Mouse (Mus musculus) hindbrain, postnatal 0 days (tissue): ENCODE results near the gene Fcho1. TPM values are rescaled to one million over a fixed set of nuclear protein-coding genes. Genes with fewer than 3 reads are reported as not detected.

Experiments
- ATAC-seq: fragments of 200-750 bp; cut with Nextera tagmentation; 2 replicates; pipeline ENCODE4 v1.8.0; 2017; ENCODE audit warnings: mild to moderate bottlenecking, moderate TSS enrichment, moderate library complexity
- DNase-seq: peaks from one replicate; pipeline ENCODE4 v3.0.0-alpha.2; 2015; ENCODE audit warnings: low spot score
- H3K27ac ChIP-seq: fragments of 300-500 bp; sonication (generic); 2 replicates; pipeline ENCODE4 v1.5.1; 2014; ENCODE audit warnings: mild to moderate bottlenecking
- H3K27me3 ChIP-seq: fragments of 300-500 bp; sonication (generic); 2 replicates; pipeline ENCODE4 v1.6.1; 2014; ENCODE audit warnings: low read length, mixed read lengths; ENCODE audit not compliant: insufficient read depth
- H3K36me3 ChIP-seq: fragments of 300-500 bp; sonication (generic); 2 replicates; pipeline ENCODE4 v1.6.1; 2014; ENCODE audit warnings: low read length, mixed read lengths; ENCODE audit not compliant: insufficient read depth
- H3K4me1 ChIP-seq: fragments of 300-500 bp; sonication (generic); 2 replicates; pipeline ENCODE4 v1.6.1; 2014; ENCODE audit warnings: antibody characterized with exemption, low read length, mixed read lengths; ENCODE audit not compliant: insufficient read depth
- H3K4me2 ChIP-seq: fragments of 300-500 bp; sonication (generic); 2 replicates; pipeline ENCODE4 v1.6.1; 2014; ENCODE audit warnings: low read depth, mild to moderate bottlenecking, low read length, moderate library complexity, mixed read lengths
- H3K4me3 ChIP-seq: fragments of 300-500 bp; sonication (generic); 2 replicates; pipeline ENCODE4 v1.5.1; 2014; ENCODE audit warnings: low read length
- H3K9ac ChIP-seq: fragments of 300-500 bp; sonication (generic); replicated peaks from 2 replicates; pipeline ENCODE4 v1.6.1; 2014; ENCODE audit warnings: mild to moderate bottlenecking, low read length, moderate library complexity, mixed read lengths
- H3K9me3 ChIP-seq: fragments of 300-500 bp; sonication (generic); 2 replicates; pipeline ENCODE4 v1.6.1; 2016; ENCODE audit warnings: low read length, mixed read lengths
- CTCF ChIP-seq: IDR thresholded peaks from 2 replicates; pipeline ENCODE4 v1.5.1; 2016; ENCODE audit warnings: antibody characterized with exemption, control low read depth, low read depth
- WGBS: fragments of 180-500 bp; shearing (Covaris S2); extraction: QIAGEN DNeasy Blood & Tissue Kit; methylation state at CpG from one replicate; pipeline ENCODE4 v1.1.7; 2014; 5-methylcytosine and 5-hydroxymethylcytosine counted together
- polyA plus RNA-seq: library from polyadenylated mRNA; unstranded; fragments of >200 nt; fragmentation: Nextera tagmentation; extraction: Ambion mirVana; gene quantifications from 2 replicates; pipeline ENCODE4 v1.2.1, GENCODE M21; 2015
- total RNA-seq: library from RNA; depleted of rRNA; stranded (reverse); fragments of >200 nt; gene quantifications from 2 replicates; pipeline ENCODE4 v1.2.3, GENCODE M21; 2014; rRNA removed

Fcho1 gene
- total and polyA plus RNA-seq, 2 experiments from 2014 or later: 65.8 to 99.0 TPM

- peaks cover 28% of the 10 kb centered on the region for H3K4me1 ChIP-seq
- ATAC-seq (no peak), DNase-seq (peak; percentile 54)
- TF ChIP-seq CTCF: no peak
- 9% methylated on average over 21 of the region's 22 CpGs for WGBS
- H3K27me3 ChIP-seq: no peaks in the 10 kb centered on the region
- H3K27ac ChIP-seq: no peak overlapping the region
- no peak overlapping the region for H3K4me3 ChIP-seq
- no peaks in the 10 kb centered on the region for H3K9me3 ChIP-seq
- H3K9ac ChIP-seq: no peak overlapping the region; the same call in 1 of the 2 replicates
- H3K36me3 ChIP-seq: peaks cover 12% of the 10 kb centered on the region; the same call in 1 of the 2 replicates
- 0 out of 2 replicates have a peak overlapping the region, but pooled peaks have one; percentile 21 for H3K4me2 ChIP-seq
Measured at GRCm38 (mm10) chr8:71665331-71666130, 60.0 kb downstream of the Fcho1 start.

GRCm38 (mm10) chr8:71660325-71661120, 65.0 kb downstream of the Fcho1 start:
- H3K4me2 ChIP-seq: no peak overlapping the region
- H3K36me3 ChIP-seq: peaks cover 17% of the 10 kb centered on the region; the same call in 1 of the 2 replicates
- no peak overlapping the region for H3K9ac ChIP-seq

GRCm38 (mm10) chr8:71659751-71660150, 65.8 kb downstream of the Fcho1 start:
- H3K36me3 ChIP-seq: peaks cover 17% of the 10 kb centered on the region; the same call in 1 of the 2 replicates
- H3K27ac ChIP-seq: peak overlapping the region; percentile 20; the same call in 1 of the 2 replicates
- H3K9me3 ChIP-seq: no peaks in the 10 kb centered on the region
- H3K4me1 ChIP-seq: no peaks in the 10 kb centered on the region
- H3K4me3 ChIP-seq: no peak overlapping the region
- peaks cover 7% of the 10 kb centered on the region; the same call in 1 of the 2 replicates for H3K27me3 ChIP-seq
- H3K4me2 ChIP-seq: no peak overlapping the region
- peak; percentile 86 for DNase-seq
- H3K9ac ChIP-seq: no peak overlapping the region
- WGBS: 37% methylated on average over 1 of the region's 1 CpGs
- ATAC-seq: peak; percentile 50
- no peak for TF ChIP-seq CTCF

More at GRCm38 (mm10) chr8:71660325-71661120, 65.0 kb downstream of the Fcho1 start:
- Histone ChIP-seq H3K9me3 (no peaks in the 10 kb centered on the region), H3K27me3 (peaks cover 7% of the 10 kb centered on the region; the same call in 1 of the 2 replicates), H3K4me3 (no peak overlapping the region), H3K27ac (peak overlapping the region; percentile 20; the same call in 1 of the 2 replicates), H3K4me1 (0 out of 2 replicates have a peak, but pooled peaks cover under 1% of the 10 kb centered on the region)
- peak; percentile 95 for DNase-seq
- 10% methylated on average over 36 of the region's 36 CpGs for WGBS
- peak; percentile 61 for ATAC-seq
- peak; percentile 97 for TF ChIP-seq CTCF

- Histone ChIP-seq H3K4me3 (no peak overlapping the region), H3K4me1 (no peaks in the 10 kb centered on the region), H3K9ac (no peak overlapping the region), H3K9me3 (no peaks in the 10 kb centered on the region), H3K4me2 (no peak overlapping the region), H3K27ac (no peak overlapping the region), H3K27me3 (peaks cover 7% of the 10 kb centered on the region), H3K36me3 (0 out of 2 replicates have a peak, but pooled peaks cover 15% of the 10 kb centered on the region)
- WGBS: 32% methylated on average over 17 of the region's 17 CpGs
- no peak for TF ChIP-seq CTCF
- no peak for ATAC-seq
- DNase-seq: no peak
Measured at GRCm38 (mm10) chr8:71658515-71659049, 66.9 kb downstream of the Fcho1 start.

Other genes starting within 250 kb of the Fcho1 start
- 78.6 and 80.5 TPM in 2 replicates for gene Ano8, start 239.8 kb downstream of the Fcho1 start, total RNA-seq
- gene Ano8, start 239.8 kb downstream of the Fcho1 start, polyA plus RNA-seq: 4.7 and 5.3 TPM in 2 replicates
- 36.1 and 58.5 TPM in 2 replicates for gene Gtpbp3, start 237.6 kb downstream of the Fcho1 start, total RNA-seq
- gene Gtpbp3, start 237.6 kb downstream of the Fcho1 start, polyA plus RNA-seq: 12.1 and 15.5 TPM in 2 replicates
- gene Plvap, start 214.0 kb downstream of the Fcho1 start, total RNA-seq: 8.0 and 8.3 TPM in 2 replicates
- gene Plvap, start 214.0 kb downstream of the Fcho1 start, polyA plus RNA-seq: 10.2 and 15.3 TPM in 2 replicates
- 0.58 TPM in 1 of 2 replicates, not detected in the other for gene Ccdc194, start 200.0 kb downstream of the Fcho1 start, total RNA-seq
- 0.13 and 0.34 TPM in 2 replicates for gene Ccdc194, start 200.0 kb downstream of the Fcho1 start, polyA plus RNA-seq
- gene Bst2, start 188.3 kb downstream of the Fcho1 start, total RNA-seq: 14.4 and 27.5 TPM in 2 replicates
- 21.0 and 22.7 TPM in 2 replicates for gene Bst2, start 188.3 kb downstream of the Fcho1 start, polyA plus RNA-seq
- 75.9 and 83.8 TPM in 2 replicates for gene Mvb12a, start 182.8 kb downstream of the Fcho1 start, total RNA-seq
- gene Mvb12a, start 182.8 kb downstream of the Fcho1 start, polyA plus RNA-seq: 83.7 and 85.7 TPM in 2 replicates
- gene Tmem221, start 166.8 kb downstream of the Fcho1 start, total RNA-seq: 1.3 TPM in 1 of 2 replicates, not detected in the other
- gene Tmem221, start 166.8 kb downstream of the Fcho1 start, polyA plus RNA-seq: 0.18 and 0.29 TPM in 2 replicates
- not detected in 2 replicates for gene Nxnl1, start 159.1 kb downstream of the Fcho1 start, total RNA-seq
- 0.20 TPM in 1 of 2 replicates, not detected in the other for gene Nxnl1, start 159.1 kb downstream of the Fcho1 start, polyA plus RNA-seq
- 210 and 238 TPM in 2 replicates for gene Slc27a1, start 156.8 kb downstream of the Fcho1 start, total RNA-seq
- 127 and 152 TPM in 2 replicates for gene Slc27a1, start 156.8 kb downstream of the Fcho1 start, polyA plus RNA-seq
- 344 and 379 TPM in 2 replicates for gene Pgls, start 133.5 kb downstream of the Fcho1 start, total RNA-seq
- 272 and 275 TPM in 2 replicates for gene Pgls, start 133.5 kb downstream of the Fcho1 start, polyA plus RNA-seq
- gene Fam129c, start 128.1 kb downstream of the Fcho1 start, total RNA-seq: 6.0 TPM in 2 replicates
- 3.3 and 4.0 TPM in 2 replicates for gene Fam129c, start 128.1 kb downstream of the Fcho1 start, polyA plus RNA-seq
- gene Colgalt1, start 114.7 kb downstream of the Fcho1 start, total RNA-seq: 95.9 and 121 TPM in 2 replicates
- 55.3 and 56.7 TPM in 2 replicates for gene Colgalt1, start 114.7 kb downstream of the Fcho1 start, polyA plus RNA-seq
- 81.4 and 89.1 TPM in 2 replicates for gene Unc13a, start 54.0 kb downstream of the Fcho1 start, total RNA-seq
- gene Unc13a, start 54.0 kb downstream of the Fcho1 start, polyA plus RNA-seq: 16.8 and 16.9 TPM in 2 replicates
- gene Jak3, start 49.4 kb downstream of the Fcho1 start, total RNA-seq: 14.8 and 15.3 TPM in 2 replicates
- 7.3 and 7.4 TPM in 2 replicates for gene Jak3, start 49.4 kb downstream of the Fcho1 start, polyA plus RNA-seq
- not detected in 2 replicates for gene Insl3, start 36.5 kb downstream of the Fcho1 start, total RNA-seq
- 1.7 and 3.4 TPM in 2 replicates for gene Insl3, start 36.5 kb downstream of the Fcho1 start, polyA plus RNA-seq
- gene B3gnt3, start 23.9 kb downstream of the Fcho1 start, total RNA-seq: 0.42 and 0.50 TPM in 2 replicates
- 0.52 and 0.60 TPM in 2 replicates for gene B3gnt3, start 23.9 kb downstream of the Fcho1 start, polyA plus RNA-seq
- 3.7 and 4.2 TPM in 2 replicates for gene Zfp709, start 156.3 kb upstream of the Fcho1 start, total RNA-seq
- gene Zfp709, start 156.3 kb upstream of the Fcho1 start, polyA plus RNA-seq: 4.3 and 6.3 TPM in 2 replicates
- 7.9 and 11.5 TPM in 2 replicates for gene Zfp882, start 182.9 kb upstream of the Fcho1 start, total RNA-seq
- gene Zfp882, start 182.9 kb upstream of the Fcho1 start, polyA plus RNA-seq: 7.4 and 7.9 TPM in 2 replicates
- 15.9 and 18.0 TPM in 2 replicates for gene Zfp617, start 182.9 kb upstream of the Fcho1 start, total RNA-seq
- 21.8 and 24.4 TPM in 2 replicates for gene Zfp617, start 182.9 kb upstream of the Fcho1 start, polyA plus RNA-seq
- gene Zfp961, start 225.3 kb upstream of the Fcho1 start, total RNA-seq: 23.8 and 24.8 TPM in 2 replicates
- 11.0 and 14.6 TPM in 2 replicates for gene Zfp961, start 225.3 kb upstream of the Fcho1 start, polyA plus RNA-seq